Mouse (Mus musculus) forebrain, embryonic 10.5 days (tissue): ENCODE measurements around the gene Gm5901. TPM values are rescaled to one million over a fixed set of nuclear protein-coding genes. Genes with fewer than 3 reads are reported as not detected.

Experiments used
- DNase-seq: peaks from one replicate; pipeline ENCODE4 v3.0.0-alpha.2; 2017; ENCODE audit warnings: low spot score; ENCODE audit errors: extremely low spot score
- H3K27ac ChIP-seq: fragments of 300-500 bp; sonication (generic); 2 replicates; pipeline ENCODE4 v1.5.1; 2016; ENCODE audit warnings: mild to moderate bottlenecking
- H3K27me3 ChIP-seq: fragments of 300-500 bp; sonication (generic); 2 replicates; pipeline ENCODE4 v1.6.1; 2016; ENCODE audit warnings: mild to moderate bottlenecking; ENCODE audit not compliant: poor library complexity, severe bottlenecking
- H3K36me3 ChIP-seq: fragments of 300-500 bp; sonication (generic); replicated peaks from 2 replicates; pipeline ENCODE4 v1.6.1; 2016; ENCODE audit warnings: mild to moderate bottlenecking, moderate library complexity
- H3K4me1 ChIP-seq: fragments of 300-500 bp; sonication (generic); 2 replicates; pipeline ENCODE4 v1.6.1; 2016
- H3K4me3 ChIP-seq: fragments of 300-500 bp; sonication (generic); 2 replicates; pipeline ENCODE4 v1.5.1; 2016; ENCODE audit warnings: mild to moderate bottlenecking, moderate library complexity
- H3K9me3 ChIP-seq: fragments of 300-500 bp; sonication (generic); 2 replicates; pipeline ENCODE4 v1.6.1; 2016; ENCODE audit warnings: mild to moderate bottlenecking, moderate library complexity
- WGBS: fragments of 180-500 bp; shearing (Covaris S2); methylation state at CpG from one replicate; pipeline ENCODE4 v1.1.7; 2016; 5-methylcytosine and 5-hydroxymethylcytosine counted together
- polyA plus RNA-seq: library from polyadenylated mRNA; unstranded; fragments of >200 nt; fragmentation: Nextera tagmentation; extraction: Ambion mirVana; gene quantifications from 2 replicates; pipeline ENCODE4 v1.2.1, GENCODE M21; 2016

Gm5901 gene
- polyA plus RNA-seq, 1 experiment from 2014 or later, result not detected

GRCm38 (mm10) chr7:105416529-105416928 lies 41.7 kb downstream of the Gm5901 start:
- no peaks in the 10 kb centered on the region for H3K27me3 ChIP-seq
- H3K4me3 ChIP-seq, result no peak overlapping the region
- no peaks in the 10 kb centered on the region for H3K9me3 ChIP-seq
- no peak for DNase-seq
- no peaks in the 10 kb centered on the region for H3K36me3 ChIP-seq
- no peaks in the 10 kb centered on the region for H3K4me1 ChIP-seq
- H3K27ac ChIP-seq, result no peak overlapping the region
- 93% methylated on average over 7 of the region's 7 CpGs for WGBS

GRCm38 (mm10) chr7:105418106-105418505 lies 43.3 kb downstream of the Gm5901 start:
- Histone ChIP-seq H3K9me3 (no peaks in the 10 kb centered on the region), H3K4me1 (no peaks in the 10 kb centered on the region), H3K36me3 (no peaks in the 10 kb centered on the region), H3K4me3 (no peak overlapping the region), H3K27me3 (no peaks in the 10 kb centered on the region), H3K27ac (no peak overlapping the region)
- DNase-seq, result no peak
- WGBS, result 92% methylated on average over 5 of the region's 5 CpGs

GRCm38 (mm10) chr7:105420903-105421302 lies 46.1 kb downstream of the Gm5901 start:
- H3K27me3 ChIP-seq, result peaks cover 27% of the 10 kb centered on the region
- H3K27ac ChIP-seq, result no peak overlapping the region
- WGBS, result 69% methylated on average over 2 of the region's 2 CpGs
- H3K9me3 ChIP-seq, result no peaks in the 10 kb centered on the region
- DNase-seq, result no peak
- H3K4me1 ChIP-seq, result peaks cover 10% of the 10 kb centered on the region
- no peaks in the 10 kb centered on the region for H3K36me3 ChIP-seq
- H3K4me3 ChIP-seq, result no peak overlapping the region

- Histone ChIP-seq H3K4me3 (no peak overlapping the region), H3K27ac (no peak overlapping the region), H3K9me3 (no peaks in the 10 kb centered on the region), H3K36me3 (no peaks in the 10 kb centered on the region), H3K4me1 (peaks cover 15% of the 10 kb centered on the region), H3K27me3 (peaks cover 49% of the 10 kb centered on the region)
- WGBS, result 32% methylated on average over 5 of the region's 5 CpGs
- no peak for DNase-seq
Observed at GRCm38 (mm10) chr7:105424368-105424767, 49.5 kb downstream of the Gm5901 start.

- 1% methylated on average over 31 of the region's 31 CpGs for WGBS
- no peaks in the 10 kb centered on the region for H3K9me3 ChIP-seq
- H3K36me3 ChIP-seq, result no peaks in the 10 kb centered on the region
- H3K4me3 ChIP-seq, result peak within 1 kb of the TSS; percentile 64
- peaks cover 15% of the 10 kb centered on the region for H3K4me1 ChIP-seq
- peaks cover 49% of the 10 kb centered on the region for H3K27me3 ChIP-seq
- peak; percentile 50 for DNase-seq
- peak within 1 kb of the TSS; percentile 76 for H3K27ac ChIP-seq
Observed at GRCm38 (mm10) chr7:105425424-105426043, 50.7 kb downstream of the Gm5901 start, which contains the start of gene Cckbr. TSS of gene Cckbr (plus strand) at chr7:105425731.

GRCm38 (mm10) chr7:105426051-105426450 lies 51.2 kb downstream of the Gm5901 start:
- 2% methylated on average over 11 of the region's 11 CpGs for WGBS

More at GRCm38 (mm10) chr7:105426051-105426450, 51.2 kb downstream of the Gm5901 start:
- peaks cover 49% of the 10 kb centered on the region for H3K27me3 ChIP-seq
- H3K9me3 ChIP-seq, result no peaks in the 10 kb centered on the region
- peak overlapping the region; percentile 76 for H3K27ac ChIP-seq
- DNase-seq, result no peak
- no peaks in the 10 kb centered on the region for H3K36me3 ChIP-seq
- peaks cover 15% of the 10 kb centered on the region for H3K4me1 ChIP-seq
- peak overlapping the region; percentile 64 for H3K4me3 ChIP-seq

Other genes starting within 250 kb of the Gm5901 start
- gene Olfr683, start 228.0 kb upstream of the Gm5901 start, polyA plus RNA-seq, result not detected in 2 replicates
- gene Olfr684, start 211.4 kb upstream of the Gm5901 start, polyA plus RNA-seq, result not detected in 2 replicates
- gene Olfr685, start 189.0 kb upstream of the Gm5901 start, polyA plus RNA-seq, result not detected in 2 replicates
- not detected in 2 replicates for gene Olfr686, start 167.6 kb upstream of the Gm5901 start, polyA plus RNA-seq
- not detected in 2 replicates for gene Olfr688, start 86.9 kb upstream of the Gm5901 start, polyA plus RNA-seq
- gene Olfr689, start 63.9 kb upstream of the Gm5901 start, polyA plus RNA-seq, result not detected in 2 replicates
- gene Olfr690, start 40.9 kb upstream of the Gm5901 start, polyA plus RNA-seq, result not detected in 2 replicates
- 0.11 TPM in 1 of 2 replicates, not detected in the other for gene Olfr691, start 32.8 kb upstream of the Gm5901 start, polyA plus RNA-seq
- not detected in 2 replicates for gene Olfr692, start 6.8 kb upstream of the Gm5901 start, polyA plus RNA-seq
- 45.0 and 47.5 TPM in 2 replicates for gene Fam160a2, start 25.0 kb downstream of the Gm5901 start, polyA plus RNA-seq
- gene Cnga4, start 29.5 kb downstream of the Gm5901 start, polyA plus RNA-seq, result 0.06 and 0.09 TPM in 2 replicates
- 0.53 and 0.69 TPM in 2 replicates for gene Cckbr, start 50.7 kb downstream of the Gm5901 start, polyA plus RNA-seq
- 16.9 and 17.8 TPM in 2 replicates for gene Cavin3, start 107.3 kb downstream of the Gm5901 start, polyA plus RNA-seq
- gene Smpd1, start 179.3 kb downstream of the Gm5901 start, polyA plus RNA-seq, result 29.0 and 29.7 TPM in 2 replicates
- 105 and 106 TPM in 2 replicates for gene Apbb1, start 206.6 kb downstream of the Gm5901 start, polyA plus RNA-seq
- gene Hpx, start 225.1 kb downstream of the Gm5901 start, polyA plus RNA-seq, result 0.33 TPM in 1 of 2 replicates, not detected in the other